Mouse (Mus musculus) hindbrain, embryonic 11.5 days (tissue): ENCODE data around the gene Tesk1. TPM values are rescaled to one million over a fixed set of nuclear protein-coding genes. Genes with fewer than 3 reads are reported as not detected.

Experiments
- ATAC-seq: fragments of 200-750 bp; cut with Nextera tagmentation; 2 replicates; pipeline ENCODE4 v1.8.0; 2017; ENCODE audit warnings: mild to moderate bottlenecking, moderate TSS enrichment, moderate library complexity; ENCODE audit not compliant: low FRiP score
- DNase-seq: peaks from one replicate; pipeline ENCODE4 v3.0.0-alpha.2; 2015; ENCODE audit warnings: low spot score
- H3K27ac ChIP-seq: fragments of 300-500 bp; sonication (generic); 2 replicates; pipeline ENCODE4 v1.5.1; 2014; ENCODE audit warnings: mild to moderate bottlenecking, low read depth, low read length
- H3K27me3 ChIP-seq: fragments of 300-500 bp; sonication (generic); 2 replicates; pipeline ENCODE4 v1.6.1; 2014; ENCODE audit warnings: mild to moderate bottlenecking, low read length, moderate library complexity, mixed read lengths; ENCODE audit not compliant: control insufficient read depth, insufficient read depth
- H3K36me3 ChIP-seq: fragments of 300-500 bp; sonication (generic); 2 replicates; pipeline ENCODE4 v1.6.1; 2014; ENCODE audit warnings: mild to moderate bottlenecking, low read length, moderate library complexity, mixed read lengths; ENCODE audit not compliant: control insufficient read depth, insufficient read depth
- H3K4me1 ChIP-seq: fragments of 300-500 bp; sonication (generic); replicated peaks from 2 replicates; pipeline ENCODE4 v1.6.1; 2014; ENCODE audit warnings: low read length, mixed read lengths; ENCODE audit not compliant: control insufficient read depth, insufficient read depth
- H3K4me2 ChIP-seq: fragments of 300-500 bp; sonication (generic); replicated peaks from 2 replicates; pipeline ENCODE4 v1.6.1; 2014; ENCODE audit warnings: mild to moderate bottlenecking, low read depth, low read length
- H3K4me3 ChIP-seq: fragments of 300-500 bp; sonication (generic); 2 replicates; pipeline ENCODE4 v1.5.1; 2014; ENCODE audit warnings: low read depth, low read length
- H3K9ac ChIP-seq: fragments of 300-500 bp; sonication (generic); 2 replicates; pipeline ENCODE4 v1.6.1; 2014; ENCODE audit warnings: low read depth, low read length
- H3K9me3 ChIP-seq: fragments of 300-500 bp; sonication (generic); 2 replicates; pipeline ENCODE4 v1.6.1; 2016; ENCODE audit warnings: low read length; ENCODE audit not compliant: control insufficient read depth
- WGBS: fragments of 180-500 bp; shearing (Covaris S2); extraction: QIAGEN DNeasy Blood & Tissue Kit; methylation state at CpG from one replicate; pipeline ENCODE4 v1.1.7; 2014; 5-methylcytosine and 5-hydroxymethylcytosine counted together
- polyA plus RNA-seq: library from polyadenylated mRNA; unstranded; fragments of >200 nt; fragmentation: Nextera tagmentation; extraction: Ambion mirVana; gene quantifications from 2 replicates; pipeline ENCODE4 v1.2.1, GENCODE M21; 2014

Tesk1 gene
- polyA plus RNA-seq = 9.1 and 10.1 TPM in 2 replicates

- ATAC-seq (no peak; the same call in 1 of the 2 replicates), DNase-seq (no peak)
- peak within 1 kb of the TSS; percentile 84 for H3K4me2 ChIP-seq
- H3K4me3 ChIP-seq = peak within 1 kb of the TSS; percentile 94
- H3K27me3 ChIP-seq = no peaks in the 10 kb centered on the region
- H3K27ac ChIP-seq = peak within 1 kb of the TSS; percentile 91
- H3K9ac ChIP-seq = peak within 1 kb of the TSS; percentile 98
- peaks cover 4% of the 10 kb centered on the region for H3K4me1 ChIP-seq
- H3K36me3 ChIP-seq = peaks cover 7% of the 10 kb centered on the region
- 27% methylated on average over 4 of the region's 4 CpGs for WGBS
- H3K9me3 ChIP-seq = no peaks in the 10 kb centered on the region
These were observed at the start of gene Tesk1 for GRCm38 (mm10) chr4:43441639-43442038. TSS of gene Tesk1 (plus strand) at chr4:43441939.

GRCm38 (mm10) chr4:43394345-43394891 lies 47.3 kb upstream of the Tesk1 start:
- Histone ChIP-seq H3K4me1 (no peaks in the 10 kb centered on the region), H3K9ac (no peak overlapping the region), H3K4me3 (no peak overlapping the region), H3K9me3 (no peaks in the 10 kb centered on the region), H3K27ac (no peak overlapping the region), H3K27me3 (no peaks in the 10 kb centered on the region), H3K36me3 (no peaks in the 10 kb centered on the region), H3K4me2 (no peak overlapping the region)
- DNase-seq (no peak), ATAC-seq (no peak)
- WGBS = 58% methylated on average over 15 of the region's 15 CpGs

- Histone ChIP-seq H3K36me3 (no peaks in the 10 kb centered on the region), H3K27me3 (no peaks in the 10 kb centered on the region), H3K27ac (no peak overlapping the region), H3K4me3 (no peak overlapping the region), H3K4me2 (no peak overlapping the region), H3K9ac (no peak overlapping the region), H3K9me3 (no peaks in the 10 kb centered on the region), H3K4me1 (no peaks in the 10 kb centered on the region)
- ATAC-seq (no peak), DNase-seq (no peak)
- 91% methylated on average over 5 of the region's 5 CpGs for WGBS
These were observed 46.6 kb upstream of the Tesk1 start for GRCm38 (mm10) chr4:43395147-43395546.

- Histone ChIP-seq H3K4me2 (no peak overlapping the region), H3K4me1 (no peaks in the 10 kb centered on the region), H3K9ac (no peak overlapping the region), H3K27me3 (no peaks in the 10 kb centered on the region), H3K27ac (no peak overlapping the region), H3K4me3 (no peak overlapping the region), H3K36me3 (no peaks in the 10 kb centered on the region), H3K9me3 (no peaks in the 10 kb centered on the region)
- no peak for ATAC-seq
- 77% methylated on average over 9 of the region's 9 CpGs for WGBS
- no peak for DNase-seq
These were observed 45.9 kb upstream of the Tesk1 start for GRCm38 (mm10) chr4:43395836-43396235.

- DNase-seq (no peak), ATAC-seq (no peak)
- no peaks in the 10 kb centered on the region for H3K27me3 ChIP-seq
- no peak overlapping the region for H3K4me3 ChIP-seq
- no peaks in the 10 kb centered on the region for H3K9me3 ChIP-seq
- no peak overlapping the region for H3K9ac ChIP-seq
- no peak overlapping the region for H3K4me2 ChIP-seq
- no peaks in the 10 kb centered on the region for H3K4me1 ChIP-seq
- H3K27ac ChIP-seq = no peak overlapping the region
- no peaks in the 10 kb centered on the region for H3K36me3 ChIP-seq
- whole genome bisulfite sequencing = 88% methylated on average over 5 of the region's 5 CpGs
These were observed 45.4 kb upstream of the Tesk1 start for GRCm38 (mm10) chr4:43396381-43396780.

- WGBS = 75% methylated on average over 4 of the region's 4 CpGs
- Histone ChIP-seq H3K27me3 (no peaks in the 10 kb centered on the region), H3K27ac (no peak overlapping the region), H3K4me1 (no peaks in the 10 kb centered on the region), H3K36me3 (no peaks in the 10 kb centered on the region), H3K4me3 (no peak overlapping the region), H3K9me3 (no peaks in the 10 kb centered on the region), H3K4me2 (no peak overlapping the region), H3K9ac (no peak overlapping the region)
- ATAC-seq (no peak), DNase-seq (no peak)
These were observed 43.7 kb upstream of the Tesk1 start for GRCm38 (mm10) chr4:43398014-43398413.

- H3K36me3 ChIP-seq = no peaks in the 10 kb centered on the region
- H3K4me3 ChIP-seq = no peak overlapping the region
- WGBS = 62% methylated on average over 17 of the region's 17 CpGs
- DNase-seq (no peak), ATAC-seq (no peak)
- H3K27ac ChIP-seq = peak overlapping the region; percentile 51; the same call in 1 of the 2 replicates
- no peaks in the 10 kb centered on the region for H3K27me3 ChIP-seq
- H3K4me2 ChIP-seq = no peak overlapping the region
- H3K4me1 ChIP-seq = no peaks in the 10 kb centered on the region
- no peaks in the 10 kb centered on the region for H3K9me3 ChIP-seq
- no peak overlapping the region for H3K9ac ChIP-seq
These were observed 42.9 kb upstream of the Tesk1 start for GRCm38 (mm10) chr4:43398829-43399331.

GRCm38 (mm10) chr4:43399391-43400131 lies 42.2 kb upstream of the Tesk1 start:
- Histone ChIP-seq H3K4me2 (no peak overlapping the region), H3K9ac (no peak overlapping the region), H3K27ac (peak overlapping the region; percentile 51; the same call in 1 of the 2 replicates), H3K36me3 (no peaks in the 10 kb centered on the region), H3K4me1 (no peaks in the 10 kb centered on the region), H3K9me3 (no peaks in the 10 kb centered on the region), H3K4me3 (no peak overlapping the region), H3K27me3 (no peaks in the 10 kb centered on the region)
- WGBS = 82% methylated on average over 31 of the region's 31 CpGs
- DNase-seq = no peak
- ATAC-seq = no peak

GRCm38 (mm10) chr4:43400976-43401375 lies 40.8 kb upstream of the Tesk1 start:
- Histone ChIP-seq H3K27ac (no peak overlapping the region), H3K4me3 (no peak overlapping the region), H3K9me3 (no peaks in the 10 kb centered on the region), H3K4me2 (no peak overlapping the region), H3K27me3 (no peaks in the 10 kb centered on the region), H3K9ac (no peak overlapping the region), H3K36me3 (no peaks in the 10 kb centered on the region), H3K4me1 (peaks cover 3% of the 10 kb centered on the region; the same call in 1 of the 2 replicates)
- WGBS = 34% methylated on average over 10 of the region's 10 CpGs
- DNase-seq = no peak
- ATAC-seq = peak; percentile 61; the same call in 1 of the 2 replicates
